Mouse (Mus musculus): ENCODE measurements around the gene Onecut3. TPM values are rescaled to one million over a fixed set of nuclear protein-coding genes. Genes with fewer than 3 reads are reported as not detected.

Onecut3 gene
- total and polyA plus RNA-seq, 2 experiments from 2014 or later: not detected

- Histone ChIP-seq H3K4me3 (ENCODE audit: low read depth, low read length) (no peak overlapping the region), H3K9me3 (replicated peaks; ENCODE audit: control insufficient read depth, low read length) (0 out of 2 replicates have a peak, but pooled peaks cover 5% of the 10 kb centered on the region), H3K27me3 (ENCODE audit: control insufficient read depth, insufficient read depth, low read length) (peaks cover 4% of the 10 kb centered on the region; the same call in 1 of the 2 replicates), H3K9ac (replicated peaks; ENCODE audit: low read depth, low read length) (no peak overlapping the region), H3K36me3 (replicated peaks; ENCODE audit: control insufficient read depth, insufficient read depth, low read length) (no peaks in the 10 kb centered on the region), H3K4me1 (ENCODE audit: control insufficient read depth, insufficient read depth) (no peaks in the 10 kb centered on the region), H3K27ac (ENCODE audit: low read depth) (no peak overlapping the region), H3K4me2 (ENCODE audit: low read depth, low read length) (no peak overlapping the region)
- ATAC-seq (ENCODE audit: insufficient read depth, low read depth) (no peak), DNase-seq (ENCODE audit: low spot score) (no peak)
- TF ChIP-seq EP300 (IDR thresholded peaks at IDR 0.05; ENCODE audit: low read depth) (no peak), CTCF (IDR thresholded peaks at IDR 0.05; ENCODE audit: low read depth) (no peak)
- 59% methylated on average over 5 of the region's 5 CpGs for WGBS
Observed at GRCm38 (mm10) chr10:80454781-80455180, 39.9 kb upstream of the Onecut3 start.

GRCm38 (mm10) chr10:80455697-80456096 lies 38.9 kb upstream of the Onecut3 start:
- TF ChIP-seq EP300 (IDR thresholded peaks at IDR 0.05; ENCODE audit: low read depth) (no peak), CTCF (IDR thresholded peaks at IDR 0.05; ENCODE audit: low read depth) (no peak)
- H3K27me3 ChIP-seq (ENCODE audit: control insufficient read depth, insufficient read depth, low read length): peaks cover 4% of the 10 kb centered on the region; the same call in 1 of the 2 replicates
- H3K4me1 ChIP-seq (ENCODE audit: control insufficient read depth, insufficient read depth): no peaks in the 10 kb centered on the region
- H3K4me3 ChIP-seq (ENCODE audit: low read depth, low read length): no peak overlapping the region
- DNase-seq (ENCODE audit: low spot score): no peak
- ATAC-seq (ENCODE audit: insufficient read depth, low read depth): no peak
- H3K27ac ChIP-seq (ENCODE audit: low read depth): no peak overlapping the region
- H3K9me3 ChIP-seq (replicated peaks; ENCODE audit: control insufficient read depth, low read length): 0 out of 2 replicates have a peak, but pooled peaks cover 5% of the 10 kb centered on the region
- no peak overlapping the region for H3K9ac ChIP-seq (replicated peaks; ENCODE audit: low read depth, low read length)
- 80% methylated on average over 5 of the region's 5 CpGs for WGBS
- no peak overlapping the region for H3K4me2 ChIP-seq (ENCODE audit: low read depth, low read length)
- H3K36me3 ChIP-seq (replicated peaks; ENCODE audit: control insufficient read depth, insufficient read depth, low read length): no peaks in the 10 kb centered on the region

DNA sequence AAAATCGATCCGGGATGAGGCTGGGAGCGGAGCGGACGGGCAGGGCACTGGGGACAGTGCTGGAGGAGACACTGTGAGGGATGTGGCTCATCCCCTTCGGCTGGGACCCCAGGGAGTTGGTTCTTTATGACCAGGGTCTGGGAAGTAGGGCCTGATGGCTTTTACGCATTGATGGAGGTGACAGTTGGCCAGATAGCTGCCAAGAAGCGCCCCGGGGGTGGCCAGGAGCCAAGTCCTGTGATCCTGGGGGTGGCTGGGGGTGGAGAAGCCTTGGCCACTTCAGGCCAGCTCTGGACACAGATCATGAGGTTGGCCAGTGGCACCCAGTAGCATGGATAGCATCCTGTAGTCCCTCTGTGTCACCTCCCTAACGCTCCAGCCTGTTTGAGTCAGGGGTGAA lies 35.4 kb upstream of the Onecut3 start:
- no peak for TF ChIP-seq EP300 (IDR thresholded peaks at IDR 0.05; ENCODE audit: low read depth)
- no peak for TF ChIP-seq CTCF (IDR thresholded peaks at IDR 0.05; ENCODE audit: low read depth)
- Histone ChIP-seq H3K9me3 (replicated peaks; ENCODE audit: control insufficient read depth, low read length) (0 out of 2 replicates have a peak, but pooled peaks cover 5% of the 10 kb centered on the region), H3K36me3 (replicated peaks; ENCODE audit: control insufficient read depth, insufficient read depth, low read length) (no peaks in the 10 kb centered on the region), H3K27me3 (ENCODE audit: control insufficient read depth, insufficient read depth, low read length) (no peaks in the 10 kb centered on the region), H3K4me2 (ENCODE audit: low read depth, low read length) (no peak overlapping the region), H3K4me3 (ENCODE audit: low read depth, low read length) (no peak overlapping the region), H3K9ac (replicated peaks; ENCODE audit: low read depth, low read length) (no peak overlapping the region), H3K4me1 (ENCODE audit: control insufficient read depth, insufficient read depth) (peaks cover 6% of the 10 kb centered on the region; the same call in 1 of the 2 replicates), H3K27ac (ENCODE audit: low read depth) (no peak overlapping the region)
- 64% methylated on average over 9 of the region's 10 CpGs for WGBS
- no peak for ATAC-seq (ENCODE audit: insufficient read depth, low read depth)
- DNase-seq (ENCODE audit: low spot score): no peak

DNA sequence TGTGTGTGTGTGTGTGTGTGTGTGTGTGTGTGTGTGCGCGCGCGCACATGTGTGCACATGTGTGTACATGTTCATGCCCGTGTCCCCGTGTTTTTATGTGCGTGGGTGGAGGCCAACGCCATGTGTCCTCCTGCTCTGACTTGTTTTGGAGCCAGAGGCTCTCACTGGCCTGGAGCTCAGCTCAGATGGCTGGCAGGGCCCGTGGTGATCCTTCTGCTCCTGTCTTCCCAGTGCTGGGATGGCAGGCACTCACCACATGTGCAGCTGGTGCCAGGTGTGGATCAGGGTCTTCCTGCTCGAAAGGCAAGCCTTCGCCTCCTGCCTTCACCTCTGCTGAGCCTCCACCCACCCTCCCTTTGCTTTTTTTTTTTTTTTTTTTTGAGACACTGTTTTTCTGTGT lies 35.0 kb upstream of the Onecut3 start:
- Histone ChIP-seq H3K4me3 (ENCODE audit: low read depth, low read length) (no peak overlapping the region), H3K27ac (ENCODE audit: low read depth) (no peak overlapping the region), H3K4me2 (ENCODE audit: low read depth, low read length) (no peak overlapping the region), H3K36me3 (replicated peaks; ENCODE audit: control insufficient read depth, insufficient read depth, low read length) (no peaks in the 10 kb centered on the region), H3K4me1 (ENCODE audit: control insufficient read depth, insufficient read depth) (peaks cover 6% of the 10 kb centered on the region; the same call in 1 of the 2 replicates), H3K9ac (replicated peaks; ENCODE audit: low read depth, low read length) (no peak overlapping the region), H3K27me3 (ENCODE audit: control insufficient read depth, insufficient read depth, low read length) (no peaks in the 10 kb centered on the region), H3K9me3 (replicated peaks; ENCODE audit: control insufficient read depth, low read length) (0 out of 2 replicates have a peak, but pooled peaks cover 2% of the 10 kb centered on the region)
- ATAC-seq (ENCODE audit: insufficient read depth, low read depth) (no peak), DNase-seq (ENCODE audit: low spot score) (no peak)
- WGBS: 91% methylated on average over 11 of the region's 11 CpGs
- no peak for TF ChIP-seq EP300 (IDR thresholded peaks at IDR 0.05; ENCODE audit: low read depth)
- TF ChIP-seq CTCF (IDR thresholded peaks at IDR 0.05; ENCODE audit: low read depth): no peak

DNA sequence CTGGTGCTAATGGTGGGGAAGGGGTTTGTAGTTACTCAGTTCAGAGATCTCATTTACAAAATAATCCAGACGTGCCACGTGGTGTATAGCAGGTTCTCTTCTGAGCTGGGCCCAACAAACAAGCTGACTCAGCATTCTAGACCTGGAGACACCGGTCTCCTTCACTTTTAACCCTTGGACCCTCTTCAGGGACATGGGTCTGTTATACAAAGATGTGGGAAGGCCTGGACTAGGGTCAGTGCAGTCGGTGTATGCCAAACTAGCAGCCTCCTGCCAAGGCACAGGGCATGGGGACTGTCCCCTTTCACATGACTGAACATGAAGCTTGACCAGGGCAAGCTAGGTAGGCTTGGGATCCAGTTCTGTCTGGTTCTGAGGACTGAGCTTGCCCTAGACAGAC lies 34.3 kb upstream of the Onecut3 start:
- TF ChIP-seq EP300 (IDR thresholded peaks at IDR 0.05; ENCODE audit: low read depth) (no peak), CTCF (IDR thresholded peaks at IDR 0.05; ENCODE audit: low read depth) (no peak)
- Histone ChIP-seq H3K27ac (ENCODE audit: low read depth) (no peak overlapping the region), H3K36me3 (replicated peaks; ENCODE audit: control insufficient read depth, insufficient read depth, low read length) (no peaks in the 10 kb centered on the region), H3K4me1 (ENCODE audit: control insufficient read depth, insufficient read depth) (peaks cover 6% of the 10 kb centered on the region; the same call in 1 of the 2 replicates), H3K9ac (replicated peaks; ENCODE audit: low read depth, low read length) (no peak overlapping the region), H3K9me3 (replicated peaks; ENCODE audit: control insufficient read depth, low read length) (no peaks in the 10 kb centered on the region), H3K4me3 (ENCODE audit: low read depth, low read length) (no peak overlapping the region), H3K4me2 (ENCODE audit: low read depth, low read length) (no peak overlapping the region), H3K27me3 (ENCODE audit: control insufficient read depth, insufficient read depth, low read length) (no peaks in the 10 kb centered on the region)
- WGBS: 65% methylated on average over 4 of the region's 4 CpGs
- DNase-seq (ENCODE audit: low spot score): no peak
- no peak for ATAC-seq (ENCODE audit: insufficient read depth, low read depth)

GRCm38 (mm10) chr10:80461346-80461745 lies 33.3 kb upstream of the Onecut3 start:
- DNase-seq (ENCODE audit: low spot score): no peak
- TF ChIP-seq EP300 (IDR thresholded peaks at IDR 0.05; ENCODE audit: low read depth) (no peak), CTCF (IDR thresholded peaks at IDR 0.05; ENCODE audit: low read depth) (no peak)
- no peak overlapping the region for H3K4me3 ChIP-seq (ENCODE audit: low read depth, low read length)

More at GRCm38 (mm10) chr10:80461346-80461745, 33.3 kb upstream of the Onecut3 start:
- 59% methylated on average over 7 of the region's 7 CpGs for WGBS
- Histone ChIP-seq H3K36me3 (replicated peaks; ENCODE audit: control insufficient read depth, insufficient read depth, low read length) (no peaks in the 10 kb centered on the region), H3K9me3 (replicated peaks; ENCODE audit: control insufficient read depth, low read length) (no peaks in the 10 kb centered on the region), H3K27me3 (ENCODE audit: control insufficient read depth, insufficient read depth, low read length) (no peaks in the 10 kb centered on the region), H3K27ac (ENCODE audit: low read depth) (no peak overlapping the region), H3K4me2 (ENCODE audit: low read depth, low read length) (no peak overlapping the region), H3K9ac (replicated peaks; ENCODE audit: low read depth, low read length) (no peak overlapping the region), H3K4me1 (ENCODE audit: control insufficient read depth, insufficient read depth) (peaks cover 6% of the 10 kb centered on the region; the same call in 1 of the 2 replicates)
- ATAC-seq (ENCODE audit: insufficient read depth, low read depth): no peak
